Mouse (Mus musculus) MEL (cell line): ENCODE measurements around the gene Ube2f. TPM values are rescaled to one million over a fixed set of nuclear protein-coding genes. Genes with fewer than 3 reads are reported as not detected.

ENCODE experiments used
- DNase-seq: peaks from one replicate; pipeline ENCODE4 v3.0.0; 2011; ENCODE audit warnings: low read depth, low spot score
- H3K27ac ChIP-seq: 2 replicates; pipeline ENCODE4 v1.5.1; 2012; ENCODE audit warnings: low read depth, mild to moderate bottlenecking, control low read depth, low read length, moderate library complexity; ENCODE audit not compliant: control insufficient read depth
- H3K27me3 ChIP-seq, 2 experiments: fragments of 150-350 bp in 1 of 2; sonication (generic) in 1 of 2; 2 replicates each; pipeline ENCODE4 v1.6.1; 2012; ENCODE audit warnings: low read length in 2 of 2, mild to moderate bottlenecking in 2 of 2, improper control_type of control experiment in 1 of 2, moderate library complexity in 1 of 2; ENCODE audit not compliant: insufficient read depth in 2 of 2, control insufficient read depth in 1 of 2
- H3K36me3 ChIP-seq, 2 experiments: 2 replicates each; pipeline ENCODE4 v1.6.1; 2012 to 2014; ENCODE audit warnings: low read length in 2 of 2, improper control_type of control experiment in 1 of 2, inconsistent platforms in 1 of 2, mild to moderate bottlenecking in 1 of 2; ENCODE audit not compliant: insufficient read depth in 2 of 2, control insufficient read depth in 1 of 2
- H3K4me1 ChIP-seq, 2 experiments: fragments of 150-350 bp in 1 of 2; sonication (generic) in 1 of 2; 2 replicates each; pipeline ENCODE4 v1.6.1; 2012; ENCODE audit warnings: low read length in 2 of 2, improper control_type of control experiment in 1 of 2, mild to moderate bottlenecking in 1 of 2; ENCODE audit not compliant: insufficient read depth in 2 of 2, control insufficient read depth in 1 of 2
- H3K4me3 ChIP-seq, 2 experiments: fragments of 150-350 bp in 1 of 2; sonication (generic) in 1 of 2; 2 replicates each; pipeline ENCODE4 v1.5.1; 2012; ENCODE audit warnings: low read depth in 2 of 2, low read length in 2 of 2, mild to moderate bottlenecking in 2 of 2, moderate library complexity in 2 of 2, control low read depth in 1 of 2, improper control_type of control experiment in 1 of 2; ENCODE audit not compliant: control insufficient read depth in 1 of 2, insufficient read depth in 1 of 2
- H3K79me2 ChIP-seq: 2 replicates; pipeline ENCODE4 v1.6.1; 2012; ENCODE audit warnings: mild to moderate bottlenecking, low read length, moderate library complexity; ENCODE audit not compliant: control insufficient read depth, poor library complexity, insufficient read depth
- H3K9ac ChIP-seq: 2 replicates; pipeline ENCODE4 v1.6.1; 2012; ENCODE audit warnings: low read depth, mild to moderate bottlenecking, control low read depth, low read length, moderate library complexity; ENCODE audit not compliant: control insufficient read depth, poor library complexity, severe bottlenecking
- H3K9me3 ChIP-seq: fragments of 150-350 bp; sonication (generic); replicated peaks from 2 replicates; pipeline ENCODE4 v1.6.1; 2012; ENCODE audit warnings: mild to moderate bottlenecking, low read length, improper control_type of control experiment, moderate library complexity; ENCODE audit not compliant: insufficient read depth
- CHD2 ChIP-seq: IDR thresholded peaks from 2 replicates; pipeline ENCODE4 v1.6.1; 2011; ENCODE audit warnings: low read length, improper control_type of control experiment
- E2F4 ChIP-seq: IDR thresholded peaks from 2 replicates; pipeline ENCODE4 v1.6.1; 2011; ENCODE audit warnings: low read depth, low read length, improper control_type of control experiment, borderline replicate concordance
- ELF1 ChIP-seq: IDR thresholded peaks from 2 replicates; pipeline ENCODE4 v1.6.1; 2014; ENCODE audit warnings: low read depth, mild to moderate bottlenecking, inconsistent platforms, low read length, improper control_type of control experiment, moderate library complexity
- EP300 ChIP-seq, 2 experiments: IDR thresholded peaks; 2 replicates each; pipeline ENCODE4 v1.6.1; 2011; ENCODE audit warnings: improper control_type of control experiment in 2 of 2, low read length in 2 of 2, low read depth in 1 of 2, mild to moderate bottlenecking in 1 of 2
- GABPA ChIP-seq: IDR thresholded peaks from 2 replicates; pipeline ENCODE4 v1.6.1; 2012; ENCODE audit warnings: low read depth, mild to moderate bottlenecking, inconsistent platforms, low read length, improper control_type of control experiment, moderate library complexity
- HCFC1 ChIP-seq: IDR thresholded peaks from 2 replicates; pipeline ENCODE4 v1.6.1; 2012; ENCODE audit warnings: low read depth, mild to moderate bottlenecking, inconsistent platforms, low read length, improper control_type of control experiment, moderate library complexity
- MAX ChIP-seq: IDR thresholded peaks from 2 replicates; pipeline ENCODE4 v1.6.1; 2011; ENCODE audit warnings: low read length, improper control_type of control experiment
- MEF2A ChIP-seq: IDR thresholded peaks from 2 replicates; pipeline ENCODE4 v1.6.1; 2014; ENCODE audit warnings: low read depth, mild to moderate bottlenecking, inconsistent platforms, low read length, improper control_type of control experiment; ENCODE audit not compliant: poor library complexity, insufficient replicate concordance, severe bottlenecking; ENCODE audit errors: extremely low read depth
- MXI1 ChIP-seq: IDR thresholded peaks from 2 replicates; pipeline ENCODE4 v1.6.1; 2011; ENCODE audit warnings: mild to moderate bottlenecking, low read depth, low read length, improper control_type of control experiment
- MYB ChIP-seq: IDR thresholded peaks from 2 replicates; pipeline ENCODE4 v1.6.1; 2011; ENCODE audit warnings: mild to moderate bottlenecking, low read depth, low read length, improper control_type of control experiment
- MYC ChIP-seq: IDR thresholded peaks from 2 replicates; pipeline ENCODE4 v1.6.1; 2011; ENCODE audit warnings: low read depth, mild to moderate bottlenecking, low read length, improper control_type of control experiment, moderate library complexity
- NELFE ChIP-seq: IDR thresholded peaks from 2 replicates; pipeline ENCODE4 v1.6.1; 2011; ENCODE audit warnings: low read depth, low read length, improper control_type of control experiment
- NRF1 ChIP-seq: IDR thresholded peaks from 2 replicates; pipeline ENCODE4 v1.6.1; 2014; ENCODE audit warnings: low read depth, mild to moderate bottlenecking, inconsistent platforms, low read length, improper control_type of control experiment, moderate library complexity; ENCODE audit not compliant: poor library complexity, insufficient read depth, severe bottlenecking
- POLR2A ChIP-seq, 2 experiments: IDR thresholded peaks; 2 replicates each; pipeline ENCODE4 v1.6.1; 2011 to 2012; ENCODE audit warnings: low read length in 2 of 2, mild to moderate bottlenecking in 2 of 2, control low read depth in 1 of 2, improper control_type of control experiment in 1 of 2, low read depth in 1 of 2, moderate library complexity in 1 of 2; ENCODE audit not compliant: control insufficient read depth in 1 of 2, insufficient read depth in 1 of 2, poor library complexity in 1 of 2
- POLR2AphosphoS2 ChIP-seq: IDR thresholded peaks from 2 replicates; pipeline ENCODE4 v1.6.1; 2011; ENCODE audit warnings: low read length, improper control_type of control experiment
- SIN3A ChIP-seq: IDR thresholded peaks from 2 replicates; pipeline ENCODE4 v1.6.1; 2012; ENCODE audit warnings: low read length, improper control_type of control experiment, inconsistent platforms
- TBP ChIP-seq: IDR thresholded peaks from 2 replicates; pipeline ENCODE4 v1.8.0; 2011; ENCODE audit warnings: low read depth, low read length, improper control_type of control experiment
- TCF12 ChIP-seq: IDR thresholded peaks from 2 replicates; pipeline ENCODE4 v1.6.1; 2014; ENCODE audit warnings: low read depth, mild to moderate bottlenecking, inconsistent platforms, low read length, improper control_type of control experiment, moderate library complexity
- USF1 ChIP-seq: IDR thresholded peaks from 2 replicates; pipeline ENCODE4 v1.6.1; 2014; ENCODE audit warnings: low read depth, mild to moderate bottlenecking, inconsistent platforms, low read length, improper control_type of control experiment, moderate library complexity
- USF2 ChIP-seq, 2 experiments: IDR thresholded peaks; 2 replicates each; pipeline ENCODE4 v1.6.1; 2011 to 2012; ENCODE audit warnings: improper control_type of control experiment in 2 of 2, low read length in 2 of 2, borderline replicate concordance in 1 of 2, inconsistent platforms in 1 of 2, low read depth in 1 of 2, mild to moderate bottlenecking in 1 of 2; ENCODE audit not compliant: insufficient read depth in 1 of 2
- ZKSCAN1 ChIP-seq: IDR thresholded peaks from 2 replicates; pipeline ENCODE4 v1.6.1; 2012; ENCODE audit warnings: low read depth, mild to moderate bottlenecking, inconsistent platforms, low read length, improper control_type of control experiment, moderate library complexity
- ZMIZ1 ChIP-seq: IDR thresholded peaks from 2 replicates; pipeline ENCODE4 v1.6.1; 2012; ENCODE audit warnings: low read depth, mild to moderate bottlenecking, inconsistent platforms, low read length, improper control_type of control experiment, moderate library complexity
- ZNF384 ChIP-seq: IDR thresholded peaks from 2 replicates; pipeline ENCODE4 v1.6.1; 2012; ENCODE audit warnings: low read depth, mild to moderate bottlenecking, inconsistent platforms, low read length, improper control_type of control experiment
- polyA plus RNA-seq, 2 experiments: library from polyadenylated mRNA; stranded (reverse) in 1 of 2; unstranded in 1 of 2; fragments of >175 nt in 1 of 2; fragments of >200 nt in 1 of 2; gene quantifications; 2 replicates each; pipeline versions ENCODE4 v1.2.1 to v1.2.4; 2012; ENCODE audit warnings: low replicate concordance in 2 of 2, low read depth in 1 of 2; ENCODE audit not compliant: insufficient read length in 2 of 2, insufficient read depth in 1 of 2, missing spikeins in 1 of 2
- total RNA-seq: library from RNA; depleted of rRNA; stranded (reverse); fragments of 300-350 nt; gene quantifications from 2 replicates; pipeline ENCODE4 v1.2.3, GENCODE M21; 2012

The Ube2f gene
- total and polyA plus RNA-seq, 3 experiments, result 57.4 to 71.3 TPM; not detected in 1

GRCm38 (mm10) chr1:91295544-91295943, 45.4 kb downstream of the Ube2f start (continued):
- TF ChIP-seq USF1, result no peak

DNA sequence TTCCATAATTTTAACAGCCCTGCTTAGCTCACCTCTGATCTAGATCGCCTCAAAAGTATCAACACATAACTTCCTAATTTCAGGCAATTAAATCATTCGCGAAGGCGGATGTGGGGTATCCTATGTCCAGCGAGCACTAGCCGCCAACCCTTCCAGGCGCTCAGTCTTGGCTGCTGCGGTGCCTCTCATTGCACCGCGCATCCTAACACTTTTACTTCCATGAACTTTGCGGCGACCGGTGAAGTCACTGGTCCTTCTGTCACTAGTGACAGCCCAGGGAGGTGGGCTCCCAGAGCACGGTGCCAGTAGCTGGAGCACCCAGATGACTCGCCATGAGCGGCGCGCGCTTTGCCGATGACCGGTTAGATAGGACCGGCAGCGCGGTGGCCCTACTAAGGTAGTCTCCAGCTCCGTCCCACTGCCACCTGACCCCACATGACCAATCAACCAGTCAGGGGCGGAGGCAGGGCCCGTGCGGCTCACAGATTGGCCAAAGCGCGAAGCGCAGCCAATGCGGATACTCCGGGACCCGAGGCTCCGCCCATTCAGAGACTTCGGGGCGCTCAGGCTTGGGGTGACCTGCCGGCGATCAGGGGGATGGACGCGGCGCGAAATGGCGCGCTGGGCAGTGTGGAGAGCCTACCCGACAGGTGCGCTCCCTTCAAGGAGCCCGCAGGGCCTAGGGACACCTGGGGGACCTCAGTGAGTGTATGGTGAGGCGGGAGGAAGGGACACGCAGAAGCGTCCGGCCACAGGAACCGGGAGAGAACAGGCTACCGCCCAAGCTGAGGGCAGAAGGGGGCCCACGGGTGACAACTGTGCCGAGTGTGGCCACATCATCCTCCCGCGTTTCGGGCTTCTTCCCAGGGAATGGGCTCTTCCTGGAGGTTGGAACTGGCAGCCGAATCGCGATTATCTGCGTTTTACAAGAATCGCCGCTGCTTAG, 48.0 kb downstream of the Ube2f start, which contains the start of gene Scly:
TSS of gene Scly (plus strand) at position 540 of the 946 bp plus-strand sequence.
- Histone ChIP-seq H3K9ac (peak within 1 kb of the TSS; percentile 91), H3K36me3 (peaks cover 0 to 26% of the 10 kb centered on the region in 2 experiments; a peak in 2 of 4 replicates), H3K27ac (peak within 1 kb of the TSS; percentile 62), H3K4me3 (peak within 1 kb of the TSS; percentile 84 to 92), H3K4me1 (peaks cover 14 to 26% of the 10 kb centered on the region in 2 experiments), H3K9me3 (no peaks in the 10 kb centered on the region), H3K27me3 (no peaks in the 10 kb centered on the region), H3K79me2 (peaks cover 11% of the 10 kb centered on the region)
- TF ChIP-seq NRF1 (no peak), TBP (peak; percentile 54; the same call in 1 of the 2 replicates), MAX (peak; percentile 81; the same call in 1 of the 2 replicates), E2F4 (no peak), MEF2A (no peak), USF1 (peak; percentile 99), NELFE (peak; percentile 84), CHD2 (no peak), MYB (no peak), MXI1 (peak; percentile 23), USF2 (IDR thresholded peaks at IDR 0.05; ENCODE audit: borderline replicate concordance in 1 of 2, insufficient read depth in 1 of 2, low read depth in 1 of 2, low read length in 2 of 2) (peak in 1 of 2 experiments; percentile 84; a peak in 3 of 4 replicates), ELF1 (0 out of 2 replicates have a peak, but pooled peaks have one; percentile 7), SIN3A (peak; percentile 67), TCF12 (peak; percentile 43; the same call in 1 of the 2 replicates), HCFC1 (peak; percentile 57; the same call in 1 of the 2 replicates), POLR2AphosphoS2 (peak; percentile 92), GABPA (no peak), EP300 (IDR thresholded peaks at IDR 0.05; ENCODE audit: low read depth in 1 of 2, low read length in 2 of 2) (0 out of 4 replicates have a peak, but pooled peaks have one; percentile 15 to 24), ZKSCAN1 (peak; percentile 98), POLR2A (IDR thresholded peaks at IDR 0.05; ENCODE audit: control insufficient read depth in 1 of 2, insufficient read depth in 1 of 2, low read depth in 1 of 2, low read length in 2 of 2, poor library complexity in 1 of 2) (peak; percentile 88 to 94), MYC (peak; percentile 46; the same call in 1 of the 2 replicates), ZNF384 (no peak), ZMIZ1 (peak; percentile 83)
- DNase-seq, result peak; percentile 97
